Mouse (Mus musculus) lung, adult 2 months (tissue): ENCODE data around the gene Xkr8.
"Not testable (repeated sequence)": the region's sequence is repeated elsewhere in the genome, so short reads cannot be mapped to it uniquely, and the experiment has no call there.

ENCODE experiments used
- CTCF ChIP-seq: fragments of 200-500 bp; IDR thresholded peaks from 2 replicates; pipeline ENCODE4 v1.5.1; 2011; ENCODE audit warnings: mild to moderate bottlenecking, low read length, control low read depth; ENCODE audit not compliant: insufficient read depth
- POLR2A ChIP-seq: fragments of 200-500 bp; IDR thresholded peaks from 2 replicates; pipeline ENCODE4 v1.6.1; 2011; ENCODE audit warnings: low read depth, mild to moderate bottlenecking, control low read depth, low read length, borderline replicate concordance; ENCODE audit errors: extremely low read depth

- TF ChIP-seq CTCF, POLR2A: not testable (repeated sequence)
Observed at GRCm38 (mm10) chr4:132763125-132763524, 30.8 kb upstream of the Xkr8 start.
